Mouse (Mus musculus): ENCODE results near the gene Rab4a.

Rab4a gene

DNA sequence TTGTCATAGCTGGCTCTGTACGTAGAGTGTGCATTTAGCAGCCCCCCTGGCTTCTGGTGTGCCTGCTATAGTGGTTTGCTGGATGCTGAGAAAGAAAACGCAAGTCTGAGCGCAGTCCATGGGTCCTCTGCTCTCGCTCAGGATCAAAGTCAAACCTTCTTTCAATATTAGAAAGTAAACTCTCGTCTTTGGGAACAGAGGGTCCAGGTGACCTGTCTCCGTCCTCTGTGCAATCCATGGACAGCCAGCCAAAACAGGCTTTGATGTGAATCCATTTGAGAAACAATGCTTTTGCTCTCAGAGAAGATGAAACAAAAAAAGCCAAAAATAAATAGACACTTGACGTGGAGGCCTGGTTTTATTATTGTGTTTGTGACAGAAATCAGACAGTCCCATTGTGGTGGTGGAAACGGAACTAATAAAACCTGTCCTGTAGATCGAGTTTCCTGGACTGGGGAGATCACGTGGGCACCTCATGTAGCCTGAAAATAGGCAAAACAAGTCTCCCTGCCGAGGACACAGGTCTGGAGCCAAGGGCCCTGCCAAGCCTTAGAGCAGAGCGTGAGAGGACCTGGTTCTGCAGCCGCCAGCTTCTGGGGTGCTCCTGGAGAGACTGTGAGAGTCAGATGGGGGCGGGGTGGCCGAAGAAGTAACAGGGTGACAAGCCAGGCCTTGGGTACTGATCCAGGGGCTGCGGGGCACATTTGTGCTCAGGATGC lies 7.5 kb downstream of the Rab4a start:
- DNase-seq (ENCODE audit: low read depth in 1 of 2, low spot score in 2 of 2) = no peak

GRCm38 (mm10) chr8:123813892-123814266 lies 8.1 kb downstream of the Rab4a start:
- no peak for DNase-seq (ENCODE audit: low read depth in 1 of 2, low spot score in 2 of 2)

GRCm38 (mm10) chr8:123815325-123815724 lies 9.5 kb downstream of the Rab4a start:
- no peak for DNase-seq (ENCODE audit: low read depth in 1 of 2, low spot score in 2 of 2)

DNA sequence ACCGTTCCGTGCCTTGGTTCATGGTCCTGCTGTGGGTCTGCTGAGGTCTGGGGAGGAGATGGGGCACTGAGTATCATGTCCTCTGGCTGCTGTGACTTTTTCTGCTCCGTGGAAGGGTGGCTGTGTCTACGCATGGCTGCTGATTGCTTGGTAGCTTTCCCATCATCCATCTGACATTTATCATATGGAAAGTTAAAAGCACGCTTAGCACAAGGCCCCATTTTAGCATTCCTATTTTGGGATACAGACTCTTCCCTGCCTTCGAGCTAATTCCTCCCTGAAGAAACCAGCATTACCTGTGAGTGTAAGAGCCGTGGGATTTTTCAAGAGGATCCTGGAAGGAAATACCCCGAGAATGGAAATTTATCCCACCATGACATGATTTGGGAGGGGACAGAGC lies 11.2 kb downstream of the Rab4a start:
- DNase-seq (ENCODE audit: low read depth in 1 of 2, low spot score in 2 of 2) = no peak

DNA sequence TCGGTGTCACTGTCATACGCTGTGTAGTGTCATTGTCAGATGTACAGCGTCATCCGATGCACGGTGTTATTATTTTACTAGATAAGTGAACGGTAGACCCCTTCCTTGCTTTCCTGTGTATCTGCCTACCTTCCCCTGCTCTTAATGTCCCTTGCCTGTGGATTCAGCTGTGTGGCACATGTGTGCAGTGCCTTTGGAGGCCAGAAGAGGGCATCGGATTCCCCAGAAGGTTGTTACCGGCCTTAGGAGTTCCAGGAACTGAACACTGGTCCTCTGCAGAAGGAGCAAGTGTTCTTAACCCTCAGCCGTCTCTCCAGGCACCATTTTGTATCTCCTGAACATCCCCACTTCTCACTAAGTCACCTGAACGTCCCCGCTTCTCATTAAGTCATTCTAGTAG lies 12.0 kb downstream of the Rab4a start:
- DNase-seq (ENCODE audit: low read depth in 1 of 2, low spot score in 2 of 2) = no peak

- DNase-seq (ENCODE audit: low read depth in 1 of 2, low spot score in 2 of 2) = no peak
These were observed 14.2 kb downstream of the Rab4a start for GRCm38 (mm10) chr8:123819683-123820610.

DNA sequence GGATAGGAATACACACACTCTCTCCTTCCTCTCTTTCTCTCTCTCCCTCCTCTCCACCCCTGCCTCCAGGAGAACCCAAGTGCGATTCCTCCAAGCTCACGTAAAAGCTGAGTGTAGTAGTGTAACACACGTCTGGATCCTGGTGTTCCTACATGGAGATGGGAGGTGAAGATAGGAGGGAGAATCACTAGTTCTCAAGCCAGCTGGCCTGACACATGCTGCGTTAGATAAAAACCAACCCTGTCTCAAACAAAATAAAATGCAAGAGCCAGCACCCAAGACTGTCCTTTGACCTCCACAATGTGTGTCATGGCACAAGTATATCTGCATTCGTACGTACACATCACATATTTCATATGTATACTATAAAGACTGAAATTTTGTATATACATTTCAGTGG lies 15.0 kb downstream of the Rab4a start:
- no peak for DNase-seq (ENCODE audit: low read depth in 1 of 2, low spot score in 2 of 2)

DNA sequence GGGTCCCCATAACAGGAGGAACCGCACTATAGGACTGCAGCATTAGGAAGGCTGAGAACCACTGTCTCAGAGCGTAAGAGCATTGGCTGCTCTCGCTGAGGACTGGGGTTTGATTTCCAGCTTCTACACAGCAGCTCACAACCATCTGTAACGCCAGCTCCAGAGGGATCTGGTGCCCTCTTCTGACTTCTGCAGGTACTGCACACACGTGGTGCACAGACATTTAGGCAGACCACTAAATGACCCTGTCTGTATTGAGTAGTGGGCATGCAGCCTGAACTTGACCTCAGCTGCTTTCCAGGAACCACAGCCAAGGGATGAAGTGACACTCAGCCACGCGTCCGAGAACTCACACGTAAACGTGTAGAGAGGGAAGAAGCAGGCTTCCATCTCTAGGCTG lies 17.3 kb downstream of the Rab4a start:
- DNase-seq (ENCODE audit: low read depth in 1 of 2, low spot score in 2 of 2) = no peak

DNA sequence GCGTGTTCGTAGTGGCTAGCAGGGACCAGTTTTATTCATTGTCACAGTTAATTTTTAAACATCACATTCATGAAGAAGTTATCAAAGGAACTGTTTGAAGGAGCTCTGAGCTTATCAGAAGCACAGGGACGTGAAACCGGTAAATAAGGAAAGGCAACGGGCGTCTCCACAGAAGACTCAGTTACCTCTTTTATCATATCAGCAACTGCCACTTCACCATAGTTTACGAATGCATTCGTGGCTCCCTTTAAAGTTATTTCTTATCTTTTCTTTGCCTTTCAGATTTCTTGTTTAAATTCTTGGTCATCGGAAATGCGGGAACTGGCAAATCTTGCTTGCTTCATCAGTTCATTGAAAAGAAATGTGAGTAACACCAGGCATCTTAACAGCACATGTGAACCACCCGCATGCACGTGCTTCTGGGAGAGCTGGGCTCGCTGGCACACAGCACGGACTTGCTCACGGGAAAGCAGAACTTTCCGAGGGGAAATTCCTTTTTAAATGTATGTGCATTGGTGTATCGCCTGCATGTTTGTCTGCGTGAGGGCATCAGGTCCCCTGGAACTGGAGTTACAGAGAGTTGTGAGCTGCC lies 17.8 kb downstream of the Rab4a start:
- no peak for DNase-seq (ENCODE audit: low read depth in 1 of 2, low spot score in 2 of 2)

DNA sequence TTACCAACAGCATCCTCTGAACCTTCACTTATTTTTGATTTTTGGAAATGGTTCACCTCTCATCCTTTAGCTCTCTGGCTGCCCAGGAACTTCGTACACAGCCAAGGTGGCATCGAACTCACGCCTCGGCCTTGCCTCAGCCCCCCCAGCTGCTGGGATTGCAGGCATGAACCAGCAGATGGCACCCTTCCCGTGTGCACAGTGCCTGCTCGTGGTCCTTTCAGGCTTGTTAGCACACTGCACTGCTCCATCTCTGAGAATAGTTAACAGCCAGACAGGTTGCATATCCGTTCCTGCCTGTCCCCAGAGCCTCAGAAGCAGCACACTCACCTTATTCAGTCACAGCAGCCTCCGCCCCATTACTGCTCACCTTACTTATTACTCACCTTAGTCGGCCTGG lies 20.2 kb downstream of the Rab4a start:
- DNase-seq (ENCODE audit: low read depth in 1 of 2, low spot score in 2 of 2) = no peak

DNA sequence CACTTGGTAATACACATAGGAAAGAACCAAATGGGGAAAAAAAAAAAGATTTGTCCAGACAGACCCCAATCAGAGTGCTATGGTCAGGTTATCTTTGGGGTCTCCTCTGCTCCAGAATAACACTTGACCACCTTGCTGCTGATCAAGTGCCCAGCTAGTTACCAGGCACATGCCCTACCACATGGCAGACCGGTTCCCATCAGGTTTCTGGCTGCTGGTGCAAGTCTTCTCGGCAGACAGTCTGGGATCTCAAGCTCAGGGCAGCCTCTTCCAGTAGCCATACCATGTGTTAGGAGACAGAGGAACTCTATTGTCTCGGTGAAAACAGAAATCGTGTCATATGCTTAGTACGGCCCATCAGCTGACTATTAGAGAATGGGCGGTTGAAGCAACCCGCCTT lies 21.0 kb downstream of the Rab4a start:
- no peak for DNase-seq (ENCODE audit: low read depth in 1 of 2, low spot score in 2 of 2)

GRCm38 (mm10) chr8:123827523-123827922 lies 21.7 kb downstream of the Rab4a start:
- no peak for DNase-seq (ENCODE audit: low read depth in 1 of 2, low spot score in 2 of 2)

- DNase-seq (ENCODE audit: low read depth in 1 of 2, low spot score in 2 of 2) = peak in 1 of 2 experiments; percentile 9
These were observed 27.0 kb downstream of the Rab4a start for GRCm38 (mm10) chr8:123832757-123833156.

DNA sequence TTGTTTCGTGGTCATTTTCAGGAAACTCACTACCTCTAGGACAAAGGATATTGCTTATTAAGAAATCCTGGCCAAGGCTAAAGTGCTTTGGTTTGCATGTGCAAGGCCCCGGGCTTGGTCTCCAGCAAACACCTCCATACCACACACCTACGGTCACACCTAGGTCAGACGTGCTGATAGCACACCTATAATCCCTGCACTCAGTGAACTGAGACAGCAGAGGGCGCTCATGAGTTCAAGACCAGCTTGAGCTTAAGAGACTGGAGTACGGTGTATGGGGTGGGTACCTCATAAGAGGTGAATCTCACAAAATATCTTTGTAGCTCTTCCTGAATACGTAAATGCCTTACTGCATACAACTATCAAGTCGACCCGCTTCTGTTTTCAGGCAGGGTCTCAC lies 29.7 kb downstream of the Rab4a start:
- DNase-seq (ENCODE audit: low read depth in 1 of 2, low spot score in 2 of 2) = peak in 1 of 2 experiments; percentile 18

- DNase-seq (ENCODE audit: low read depth in 1 of 2, low spot score in 2 of 2) = no peak
These were observed 30.6 kb downstream of the Rab4a start for GRCm38 (mm10) chr8:123836354-123836753.

GRCm38 (mm10) chr8:123838496-123838895 lies 32.7 kb downstream of the Rab4a start:
- DNase-seq (ENCODE audit: low read depth in 1 of 2, low spot score in 2 of 2) = no peak

DNA sequence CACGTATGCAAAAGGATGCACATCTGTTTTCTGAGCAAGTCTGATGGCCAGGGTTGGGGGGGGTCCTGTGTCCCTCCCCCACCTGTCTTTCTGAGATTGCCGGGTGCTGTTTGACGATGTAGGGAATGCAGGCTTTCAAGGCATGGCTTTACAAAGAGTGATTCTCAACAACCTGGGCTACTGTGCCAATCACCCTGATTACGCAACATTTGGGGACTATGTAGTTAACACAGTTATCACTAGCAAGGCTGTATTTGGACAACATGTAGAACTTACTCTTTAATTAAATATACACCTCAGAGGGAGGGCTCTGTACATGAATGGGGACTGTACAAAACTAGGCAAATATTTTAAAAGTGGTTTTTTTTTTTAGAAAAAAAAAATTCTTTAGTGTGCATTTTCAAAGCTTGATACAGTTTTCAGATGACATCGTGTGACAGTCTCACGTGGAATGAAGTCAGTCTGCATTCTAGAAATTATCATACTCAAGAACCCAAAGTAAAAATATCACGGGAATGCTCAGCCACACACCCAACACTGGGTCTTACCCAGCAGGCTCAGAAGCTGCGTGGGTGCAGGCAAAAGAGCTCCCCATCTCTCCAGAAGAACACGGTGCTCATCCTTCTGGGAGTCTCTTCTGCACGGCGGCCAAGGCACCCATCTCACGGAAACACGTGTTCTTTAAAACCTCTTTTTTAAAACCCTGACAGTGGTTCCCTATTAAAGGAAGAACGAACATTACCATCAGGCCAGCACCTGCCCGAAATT lies 35.0 kb downstream of the Rab4a start:
- no peak for DNase-seq (ENCODE audit: low read depth in 1 of 2, low spot score in 2 of 2)

DNA sequence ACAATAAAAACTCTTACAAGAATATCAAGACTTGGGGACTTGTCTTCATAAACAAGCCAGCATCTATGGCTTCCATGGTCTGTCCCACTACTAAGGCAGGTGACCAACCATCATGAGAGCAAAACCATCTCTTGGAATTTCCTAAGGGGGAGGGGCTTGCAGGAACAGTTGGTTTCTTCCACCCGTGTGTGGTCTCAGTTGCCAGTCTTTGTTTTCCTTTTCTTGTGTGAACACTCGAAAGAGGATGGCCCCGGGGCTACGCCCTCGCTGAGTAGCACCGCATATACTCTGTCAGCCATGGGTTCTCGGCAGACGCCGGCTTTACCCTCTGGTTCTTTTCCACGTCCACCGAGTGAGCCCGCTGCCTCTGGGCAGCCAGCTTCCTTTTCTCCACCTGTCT lies 36.3 kb downstream of the Rab4a start:
- DNase-seq (ENCODE audit: low read depth in 1 of 2, low spot score in 2 of 2) = no peak

DNA sequence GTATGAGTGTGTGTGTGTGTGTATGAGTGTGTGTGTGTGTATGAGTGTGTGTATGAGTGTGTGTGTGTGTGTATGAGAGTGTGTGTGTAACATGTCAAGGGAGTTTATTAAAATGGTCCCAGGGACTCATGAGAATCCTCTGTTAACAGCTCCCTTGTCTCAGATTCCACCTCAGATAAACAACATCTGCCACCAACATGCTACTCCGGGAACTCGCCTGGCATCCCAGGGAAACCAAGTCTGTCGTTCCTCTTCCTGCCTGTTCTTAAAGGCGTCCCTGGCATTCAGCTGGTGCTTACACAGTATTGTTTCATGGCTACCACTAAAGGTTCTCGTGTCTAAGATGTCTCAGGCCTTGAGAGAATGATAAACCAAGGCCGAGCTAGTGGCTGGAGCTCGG lies 38.6 kb downstream of the Rab4a start:
- no peak for DNase-seq (ENCODE audit: low read depth in 1 of 2, low spot score in 2 of 2)

- DNase-seq (ENCODE audit: low read depth in 1 of 2, low spot score in 2 of 2) = no peak
These were observed 39.3 kb downstream of the Rab4a start for GRCm38 (mm10) chr8:123845114-123845513.

DNA sequence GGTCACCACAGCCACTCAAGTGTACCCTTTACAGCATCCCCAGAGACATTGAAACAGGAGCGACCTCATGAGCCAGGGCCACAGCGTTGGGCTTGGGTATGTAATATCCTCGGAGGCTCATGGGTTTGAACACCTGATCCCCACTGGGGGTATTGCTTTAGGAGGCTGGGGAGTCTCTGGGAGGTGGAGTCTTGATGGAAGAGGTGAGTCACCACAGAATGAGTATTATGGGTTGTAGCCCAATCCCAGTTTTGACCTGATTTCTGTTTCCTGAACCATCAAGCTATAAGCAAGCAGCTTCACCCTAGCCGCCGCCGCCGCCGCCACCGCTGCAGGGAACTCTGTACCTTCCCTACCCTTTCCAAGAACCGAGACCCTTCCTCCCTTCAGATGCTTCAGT lies 40.2 kb downstream of the Rab4a start:
- no peak for DNase-seq (ENCODE audit: low read depth in 1 of 2, low spot score in 2 of 2)
